Mouse (Mus musculus): Measurements from ENCODE around the gene Batf3. TPM values are rescaled to one million over a fixed set of nuclear protein-coding genes. Genes with fewer than 3 reads are reported as not detected.

Gene Batf3
- polyA plus RNA-seq, 1 experiment from 2014 or later = 2.6 TPM

GRCm38 (mm10) chr1:191084951-191085559 lies 12.6 kb upstream of the Batf3 start:
- DNase-seq (ENCODE audit: low spot score) = peak; percentile 36
- 62% methylated on average over 5 of the region's 5 CpGs for WGBS

GRCm38 (mm10) chr1:191085597-191085996 lies 12.1 kb upstream of the Batf3 start:
- Histone ChIP-seq H3K27ac (ENCODE audit: low read length) (no peak overlapping the region), H3K4me2 (replicated peaks; ENCODE audit: low read depth, low read length) (no peak overlapping the region), H3K9ac (replicated peaks; ENCODE audit: low read depth) (no peak overlapping the region), H3K27me3 (replicated peaks; ENCODE audit: insufficient read depth, low read length) (no peaks in the 10 kb centered on the region), H3K9me3 (ENCODE audit: low read length) (no peaks in the 10 kb centered on the region), H3K36me3 (ENCODE audit: insufficient read depth, low read length) (no peaks in the 10 kb centered on the region), H3K4me1 (ENCODE audit: insufficient read depth, low read depth, low read length) (no peaks in the 10 kb centered on the region), H3K4me3 (ENCODE audit: low read depth, low read length) (no peak overlapping the region)
- TF ChIP-seq CTCF (IDR thresholded peaks at IDR 0.05) (no peak), EP300 (IDR thresholded peaks at IDR 0.05) (no peak)
- no peak for DNase-seq (ENCODE audit: low spot score)
- WGBS = 63% methylated on average over 12 of the region's 12 CpGs
- ATAC-seq = peak; percentile 17

More at GRCm38 (mm10) chr1:191084951-191085559, 12.6 kb upstream of the Batf3 start:
- peak; percentile 8; the same call in 1 of the 2 replicates for ATAC-seq
- TF ChIP-seq EP300 (IDR thresholded peaks at IDR 0.05) = no peak
- TF ChIP-seq CTCF (IDR thresholded peaks at IDR 0.05) = peak; percentile 74
- Histone ChIP-seq H3K9ac (replicated peaks; ENCODE audit: low read depth) (no peak overlapping the region), H3K27me3 (replicated peaks; ENCODE audit: insufficient read depth, low read length) (no peaks in the 10 kb centered on the region), H3K4me3 (ENCODE audit: low read depth, low read length) (no peak overlapping the region), H3K4me2 (replicated peaks; ENCODE audit: low read depth, low read length) (no peak overlapping the region), H3K36me3 (ENCODE audit: insufficient read depth, low read length) (no peaks in the 10 kb centered on the region), H3K27ac (ENCODE audit: low read length) (no peak overlapping the region), H3K9me3 (ENCODE audit: low read length) (no peaks in the 10 kb centered on the region), H3K4me1 (ENCODE audit: insufficient read depth, low read depth, low read length) (no peaks in the 10 kb centered on the region)

GRCm38 (mm10) chr1:191086304-191086878 lies 11.3 kb upstream of the Batf3 start:
- no peak overlapping the region for H3K4me3 ChIP-seq (ENCODE audit: low read depth, low read length)
- H3K4me2 ChIP-seq (replicated peaks; ENCODE audit: low read depth, low read length) = no peak overlapping the region
- H3K36me3 ChIP-seq (ENCODE audit: insufficient read depth, low read length) = no peaks in the 10 kb centered on the region
- H3K9ac ChIP-seq (replicated peaks; ENCODE audit: low read depth) = no peak overlapping the region
- no peaks in the 10 kb centered on the region for H3K9me3 ChIP-seq (ENCODE audit: low read length)
- no peaks in the 10 kb centered on the region for H3K27me3 ChIP-seq (replicated peaks; ENCODE audit: insufficient read depth, low read length)
- no peaks in the 10 kb centered on the region for H3K4me1 ChIP-seq (ENCODE audit: insufficient read depth, low read depth, low read length)
- TF ChIP-seq CTCF (IDR thresholded peaks at IDR 0.05) = peak; percentile 28; the same call in 1 of the 2 replicates
- no peak for TF ChIP-seq EP300 (IDR thresholded peaks at IDR 0.05)
- no peak for ATAC-seq
- 65% methylated on average over 7 of the region's 7 CpGs for WGBS
- DNase-seq (ENCODE audit: low spot score) = no peak
- no peak overlapping the region for H3K27ac ChIP-seq (ENCODE audit: low read length)

- DNase-seq (ENCODE audit: low spot score) (no peak), ATAC-seq (no peak; the same call in 1 of the 2 replicates)
- H3K4me2 ChIP-seq (replicated peaks; ENCODE audit: low read depth, low read length) = no peak overlapping the region
- H3K4me3 ChIP-seq (ENCODE audit: low read depth, low read length) = no peak overlapping the region
- 58% methylated on average over 8 of the region's 8 CpGs for WGBS
- no peaks in the 10 kb centered on the region for H3K36me3 ChIP-seq (ENCODE audit: insufficient read depth, low read length)
- no peaks in the 10 kb centered on the region for H3K9me3 ChIP-seq (ENCODE audit: low read length)
- no peak overlapping the region for H3K9ac ChIP-seq (replicated peaks; ENCODE audit: low read depth)
- no peaks in the 10 kb centered on the region for H3K4me1 ChIP-seq (ENCODE audit: insufficient read depth, low read depth, low read length)
- H3K27me3 ChIP-seq (replicated peaks; ENCODE audit: insufficient read depth, low read length) = no peaks in the 10 kb centered on the region
- no peak for TF ChIP-seq CTCF (IDR thresholded peaks at IDR 0.05)
- no peak for TF ChIP-seq EP300 (IDR thresholded peaks at IDR 0.05)
- H3K27ac ChIP-seq (ENCODE audit: low read length) = no peak overlapping the region
These were observed 10.7 kb upstream of the Batf3 start for GRCm38 (mm10) chr1:191086960-191087359.

- Histone ChIP-seq H3K27me3 (replicated peaks; ENCODE audit: insufficient read depth, low read length) (no peaks in the 10 kb centered on the region), H3K9me3 (ENCODE audit: low read length) (no peaks in the 10 kb centered on the region), H3K4me2 (replicated peaks; ENCODE audit: low read depth, low read length) (no peak overlapping the region), H3K36me3 (ENCODE audit: insufficient read depth, low read length) (no peaks in the 10 kb centered on the region), H3K27ac (ENCODE audit: low read length) (no peak overlapping the region), H3K4me3 (ENCODE audit: low read depth, low read length) (no peak overlapping the region), H3K9ac (replicated peaks; ENCODE audit: low read depth) (no peak overlapping the region), H3K4me1 (ENCODE audit: insufficient read depth, low read depth, low read length) (peaks cover 7% of the 10 kb centered on the region; the same call in 1 of the 2 replicates)
- DNase-seq (ENCODE audit: low spot score) (no peak), ATAC-seq (no peak)
- 57% methylated on average over 5 of the region's 5 CpGs for WGBS
- no peak for TF ChIP-seq EP300 (IDR thresholded peaks at IDR 0.05)
- no peak for TF ChIP-seq CTCF (IDR thresholded peaks at IDR 0.05)
These were observed 9.7 kb upstream of the Batf3 start for GRCm38 (mm10) chr1:191087955-191088354.

GRCm38 (mm10) chr1:191089355-191089754 lies 8.3 kb upstream of the Batf3 start:
- ATAC-seq = no peak
- no peak for DNase-seq (ENCODE audit: low spot score)
- Histone ChIP-seq H3K36me3 (ENCODE audit: insufficient read depth, low read length) (no peaks in the 10 kb centered on the region), H3K27me3 (replicated peaks; ENCODE audit: insufficient read depth, low read length) (no peaks in the 10 kb centered on the region), H3K27ac (ENCODE audit: low read length) (no peak overlapping the region), H3K4me2 (replicated peaks; ENCODE audit: low read depth, low read length) (no peak overlapping the region), H3K9ac (replicated peaks; ENCODE audit: low read depth) (no peak overlapping the region), H3K4me1 (ENCODE audit: insufficient read depth, low read depth, low read length) (peaks cover 7% of the 10 kb centered on the region; the same call in 1 of the 2 replicates), H3K4me3 (ENCODE audit: low read depth, low read length) (no peak overlapping the region), H3K9me3 (ENCODE audit: low read length) (no peaks in the 10 kb centered on the region)
- TF ChIP-seq CTCF (IDR thresholded peaks at IDR 0.05) (no peak), EP300 (IDR thresholded peaks at IDR 0.05) (no peak)
- 50% methylated on average over 6 of the region's 6 CpGs for WGBS
